Mouse (Mus musculus) urinary bladder, postnatal 25 days (tissue): ENCODE data around the gene Slc39a11.
"Not testable (repeated sequence)": the region's sequence is repeated elsewhere in the genome, so short reads cannot be mapped to it uniquely, and the experiment has no call there.

Source experiments
- DNase-seq: peaks from one replicate; pipeline ENCODE4 v3.0.0; 2022; ENCODE audit warnings: low spot score

The Slc39a11 gene

GRCm38 (mm10) chr11:113597632-113598031, 52.2 kb downstream of the Slc39a11 start:
- no peak for DNase-seq

- DNase-seq = no peak
Observed at GRCm38 (mm10) chr11:113595144-113595543, 54.7 kb downstream of the Slc39a11 start.

- no peak for DNase-seq
Observed at GRCm38 (mm10) chr11:113588936-113589335, 60.9 kb downstream of the Slc39a11 start.

- no peak for DNase-seq
Observed at GRCm38 (mm10) chr11:113586423-113586822, 63.5 kb downstream of the Slc39a11 start.

GRCm38 (mm10) chr11:113583879-113584661, 65.8 kb downstream of the Slc39a11 start:
- no peak for DNase-seq

GRCm38 (mm10) chr11:113577221-113577620, 72.7 kb downstream of the Slc39a11 start:
- no peak for DNase-seq

GRCm38 (mm10) chr11:113572641-113573040, 77.2 kb downstream of the Slc39a11 start:
- no peak for DNase-seq

- DNase-seq = no peak
Observed at GRCm38 (mm10) chr11:113571616-113572015, 78.3 kb downstream of the Slc39a11 start.

GRCm38 (mm10) chr11:113568999-113569398, 80.9 kb downstream of the Slc39a11 start:
- no peak for DNase-seq

GRCm38 (mm10) chr11:113567926-113568325, 82.0 kb downstream of the Slc39a11 start:
- not testable (repeated sequence) for DNase-seq

- DNase-seq = peak; percentile 69
Observed at GRCm38 (mm10) chr11:113565006-113565995, 84.6 kb downstream of the Slc39a11 start.

- DNase-seq = no peak
Observed at GRCm38 (mm10) chr11:113562326-113562725, 87.6 kb downstream of the Slc39a11 start.

- DNase-seq = no peak
Observed at GRCm38 (mm10) chr11:113560150-113560549, 89.7 kb downstream of the Slc39a11 start.

- no peak for DNase-seq
Observed at GRCm38 (mm10) chr11:113558505-113558904, 91.4 kb downstream of the Slc39a11 start.

- DNase-seq = no peak
Observed at GRCm38 (mm10) chr11:113556142-113556541, 93.7 kb downstream of the Slc39a11 start.

GRCm38 (mm10) chr11:113554701-113555360, 95.0 kb downstream of the Slc39a11 start:
- no peak for DNase-seq

- DNase-seq = no peak
Observed at GRCm38 (mm10) chr11:113554194-113554593, 95.7 kb downstream of the Slc39a11 start.

GRCm38 (mm10) chr11:113553605-113554004, 96.3 kb downstream of the Slc39a11 start:
- no peak for DNase-seq

- DNase-seq = no peak
Observed at GRCm38 (mm10) chr11:113552539-113552938, 97.3 kb downstream of the Slc39a11 start.

- DNase-seq = no peak
Observed at GRCm38 (mm10) chr11:113546217-113546877, 103.5 kb downstream of the Slc39a11 start.

GRCm38 (mm10) chr11:113544017-113544640, 105.8 kb downstream of the Slc39a11 start:
- no peak for DNase-seq
